Mouse (Mus musculus): ENCODE data around the gene Fcer1g. TPM values are rescaled to one million over a fixed set of nuclear protein-coding genes. Genes with fewer than 3 reads are reported as not detected.

The Fcer1g gene
- polyA plus RNA-seq, 1 experiment = 13.2 TPM

DNA sequence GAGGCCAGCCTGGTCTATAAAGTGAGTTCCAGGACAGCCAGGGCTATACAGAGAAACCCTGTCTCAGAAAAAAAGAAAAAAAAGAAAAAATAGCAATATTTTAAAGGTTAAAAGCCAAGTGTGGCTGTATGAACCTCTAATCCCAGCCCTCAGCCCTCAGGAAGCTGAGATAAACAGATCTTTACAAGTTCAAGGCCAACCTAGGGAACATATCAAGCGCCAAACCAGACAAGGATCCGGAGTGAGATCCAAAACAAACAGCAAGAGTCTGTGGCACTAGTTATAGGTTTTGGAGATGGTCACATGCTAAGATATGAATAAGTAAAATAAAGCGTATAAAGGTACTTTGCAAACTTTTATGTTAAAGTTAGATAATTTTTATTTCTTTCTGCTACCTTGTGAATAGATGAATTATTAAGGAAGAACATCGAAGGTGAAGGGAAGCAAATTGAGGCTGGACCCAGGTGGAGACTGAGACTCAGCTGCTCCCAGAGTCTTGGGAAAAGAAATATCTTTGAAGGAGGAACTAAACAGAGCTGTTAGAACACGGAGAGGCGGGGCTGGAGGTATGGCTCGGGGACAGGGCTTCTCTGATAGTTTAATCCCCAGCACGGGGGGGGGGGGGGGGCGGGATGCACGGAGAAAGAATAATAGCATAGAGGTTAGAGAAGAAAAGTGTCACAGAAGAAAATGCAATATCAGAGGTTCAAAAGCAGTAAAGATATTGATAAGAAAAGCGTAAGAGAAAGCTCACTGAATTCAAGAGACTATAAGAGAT lies 30.5 kb downstream of the Fcer1g start:
- Histone ChIP-seq H3K4me3 (replicated peaks; ENCODE audit: insufficient read depth, low read depth, low read length) (no peak overlapping the region), H3K4me1 (ENCODE audit: control insufficient read depth, insufficient read depth, low read length) (no peaks in the 10 kb centered on the region), H3K27ac (ENCODE audit: insufficient read depth, low read length) (no peak overlapping the region), H3K27me3 (ENCODE audit: control insufficient read depth, insufficient read depth, low read length) (no peaks in the 10 kb centered on the region)
- DNase-seq = no peak
- TF ChIP-seq POLR2A (IDR thresholded peaks at IDR 0.05; ENCODE audit: borderline replicate concordance, insufficient read depth, low read length) (no peak), CTCF (IDR thresholded peaks at IDR 0.05; ENCODE audit: borderline replicate concordance, insufficient read depth, low read depth, low read length) (no peak)
- WGBS = 55% methylated on average over 11 of the region's 11 CpGs

GRCm38 (mm10) chr1:171200769-171201168 lies 33.4 kb downstream of the Fcer1g start:
- TF ChIP-seq POLR2A (IDR thresholded peaks at IDR 0.05; ENCODE audit: borderline replicate concordance, insufficient read depth, low read length) = no peak
- TF ChIP-seq CTCF (IDR thresholded peaks at IDR 0.05; ENCODE audit: borderline replicate concordance, insufficient read depth, low read depth, low read length) = no peak

DNA sequence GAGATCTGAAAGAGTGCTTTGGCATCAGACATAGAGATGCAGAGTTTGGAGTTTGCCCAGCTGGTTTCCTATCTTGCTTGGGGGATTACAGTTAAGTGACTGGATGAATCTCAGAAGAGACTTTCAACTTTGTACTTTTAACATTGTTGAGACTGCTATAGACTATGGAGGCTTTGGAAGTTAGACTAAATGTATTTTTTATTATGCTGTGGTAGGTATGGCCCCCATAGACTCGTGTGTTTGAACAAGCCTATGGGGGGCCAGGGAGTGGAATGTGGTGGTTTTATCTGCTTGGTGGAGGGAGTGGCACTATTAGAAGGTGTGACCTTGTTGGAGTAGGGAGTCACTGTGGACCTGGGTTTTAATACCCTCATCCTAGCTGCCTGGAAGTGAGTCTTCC lies 34.6 kb downstream of the Fcer1g start:
- Histone ChIP-seq H3K4me1 (ENCODE audit: control insufficient read depth, insufficient read depth, low read length) (no peaks in the 10 kb centered on the region), H3K27ac (ENCODE audit: insufficient read depth, low read length) (no peak overlapping the region), H3K4me3 (replicated peaks; ENCODE audit: insufficient read depth, low read depth, low read length) (no peak overlapping the region), H3K27me3 (ENCODE audit: control insufficient read depth, insufficient read depth, low read length) (no peaks in the 10 kb centered on the region; the same call in 1 of the 2 replicates)
- no peak for TF ChIP-seq POLR2A (IDR thresholded peaks at IDR 0.05; ENCODE audit: borderline replicate concordance, insufficient read depth, low read length)
- TF ChIP-seq CTCF (IDR thresholded peaks at IDR 0.05; ENCODE audit: borderline replicate concordance, insufficient read depth, low read depth, low read length) = no peak
- no peak for DNase-seq
- 48% methylated on average over 1 of the region's 1 CpGs for WGBS

More at GRCm38 (mm10) chr1:171200769-171201168, 33.4 kb downstream of the Fcer1g start:
- Histone ChIP-seq H3K27ac (ENCODE audit: insufficient read depth, low read length) (no peak overlapping the region), H3K27me3 (ENCODE audit: control insufficient read depth, insufficient read depth, low read length) (no peaks in the 10 kb centered on the region; the same call in 1 of the 2 replicates), H3K4me1 (ENCODE audit: control insufficient read depth, insufficient read depth, low read length) (no peaks in the 10 kb centered on the region), H3K4me3 (replicated peaks; ENCODE audit: insufficient read depth, low read depth, low read length) (no peak overlapping the region)
- WGBS = 94% methylated on average over 1 of the region's 1 CpGs
- DNase-seq = no peak

GRCm38 (mm10) chr1:171195887-171196397 lies 38.2 kb downstream of the Fcer1g start, which contains the start of gene Pcp4l1:
TSS of gene Pcp4l1 (minus strand) at chr1:171196268.
- H3K27ac ChIP-seq (ENCODE audit: insufficient read depth, low read length) = no peak within 1 kb of the TSS

DNA sequence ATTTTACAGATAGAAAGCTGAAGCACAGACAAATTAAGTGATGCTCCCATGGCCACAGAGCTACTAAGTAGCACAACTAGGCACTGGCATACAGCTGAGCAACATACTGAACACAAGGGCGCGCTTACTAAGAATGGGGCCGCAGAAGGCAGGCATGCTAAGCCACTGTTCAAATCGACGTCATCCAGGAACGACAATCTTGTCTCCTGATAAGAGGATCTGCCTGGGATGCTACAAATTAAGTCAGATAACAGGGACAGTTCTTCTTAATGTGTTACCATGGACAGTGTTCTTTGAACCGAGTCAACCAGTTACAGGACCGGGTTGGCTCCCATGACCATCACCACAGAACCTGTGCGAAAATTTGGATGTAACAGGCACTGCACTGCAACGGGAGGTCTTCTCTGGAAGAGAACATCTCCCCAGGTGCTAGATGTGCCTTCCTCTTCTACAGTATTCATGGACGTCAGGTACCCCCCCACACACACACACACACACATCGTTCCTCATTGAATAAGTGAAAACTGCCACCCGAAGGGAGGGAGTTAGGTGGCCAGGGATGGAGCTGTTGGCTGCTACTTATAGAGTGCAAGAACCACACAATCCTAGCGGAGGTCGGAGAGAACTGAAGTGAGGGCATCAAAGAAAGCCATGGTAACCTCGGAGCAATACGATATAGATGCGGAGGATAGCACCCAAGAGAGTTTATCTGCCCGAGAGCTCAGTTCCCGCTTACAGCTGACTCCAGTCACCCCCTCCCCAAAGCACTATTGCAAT lies 38.9 kb downstream of the Fcer1g start:
- Histone ChIP-seq H3K4me3 (replicated peaks; ENCODE audit: insufficient read depth, low read depth, low read length) (peak overlapping the region; percentile 48), H3K27me3 (ENCODE audit: control insufficient read depth, insufficient read depth, low read length) (no peaks in the 10 kb centered on the region; the same call in 1 of the 2 replicates), H3K27ac (ENCODE audit: insufficient read depth, low read length) (no peak overlapping the region), H3K4me1 (ENCODE audit: control insufficient read depth, insufficient read depth, low read length) (no peaks in the 10 kb centered on the region; the same call in 1 of the 2 replicates)
- TF ChIP-seq CTCF (IDR thresholded peaks at IDR 0.05; ENCODE audit: borderline replicate concordance, insufficient read depth, low read depth, low read length) (no peak), POLR2A (IDR thresholded peaks at IDR 0.05; ENCODE audit: borderline replicate concordance, insufficient read depth, low read length) (no peak)
- WGBS = 21% methylated on average over 20 of the region's 20 CpGs
- no peak for DNase-seq

More at GRCm38 (mm10) chr1:171195887-171196397, 38.2 kb downstream of the Fcer1g start, which contains the start of gene Pcp4l1:
- peak within 1 kb of the TSS; percentile 48 for H3K4me3 ChIP-seq (replicated peaks; ENCODE audit: insufficient read depth, low read depth, low read length)
- H3K27me3 ChIP-seq (ENCODE audit: control insufficient read depth, insufficient read depth, low read length) = no peaks in the 10 kb centered on the region; the same call in 1 of the 2 replicates
- no peaks in the 10 kb centered on the region; the same call in 1 of the 2 replicates for H3K4me1 ChIP-seq (ENCODE audit: control insufficient read depth, insufficient read depth, low read length)
- TF ChIP-seq CTCF (IDR thresholded peaks at IDR 0.05; ENCODE audit: borderline replicate concordance, insufficient read depth, low read depth, low read length) = no peak
- TF ChIP-seq POLR2A (IDR thresholded peaks at IDR 0.05; ENCODE audit: borderline replicate concordance, insufficient read depth, low read length) = no peak
- under 1% methylated on average over 33 of the region's 33 CpGs for WGBS
- peak; percentile 57 to 69 for DNase-seq

GRCm38 (mm10) chr1:171193911-171194830 lies 40.0 kb downstream of the Fcer1g start:
- Histone ChIP-seq H3K4me3 (replicated peaks; ENCODE audit: insufficient read depth, low read depth, low read length) (no peak overlapping the region), H3K4me1 (ENCODE audit: control insufficient read depth, insufficient read depth, low read length) (no peaks in the 10 kb centered on the region; the same call in 1 of the 2 replicates), H3K27ac (ENCODE audit: insufficient read depth, low read length) (no peak overlapping the region), H3K27me3 (ENCODE audit: control insufficient read depth, insufficient read depth, low read length) (no peaks in the 10 kb centered on the region; the same call in 1 of the 2 replicates)
- 44% methylated on average over 11 of the region's 11 CpGs for WGBS
- DNase-seq = no peak
- TF ChIP-seq CTCF (IDR thresholded peaks at IDR 0.05; ENCODE audit: borderline replicate concordance, insufficient read depth, low read depth, low read length) (no peak), POLR2A (IDR thresholded peaks at IDR 0.05; ENCODE audit: borderline replicate concordance, insufficient read depth, low read length) (no peak)

Measured in cerebellum, adult 2 months (tissue).